Comparison of ENCODE assay signal across 14 mouse cellular contexts in the genomic region with DNA sequence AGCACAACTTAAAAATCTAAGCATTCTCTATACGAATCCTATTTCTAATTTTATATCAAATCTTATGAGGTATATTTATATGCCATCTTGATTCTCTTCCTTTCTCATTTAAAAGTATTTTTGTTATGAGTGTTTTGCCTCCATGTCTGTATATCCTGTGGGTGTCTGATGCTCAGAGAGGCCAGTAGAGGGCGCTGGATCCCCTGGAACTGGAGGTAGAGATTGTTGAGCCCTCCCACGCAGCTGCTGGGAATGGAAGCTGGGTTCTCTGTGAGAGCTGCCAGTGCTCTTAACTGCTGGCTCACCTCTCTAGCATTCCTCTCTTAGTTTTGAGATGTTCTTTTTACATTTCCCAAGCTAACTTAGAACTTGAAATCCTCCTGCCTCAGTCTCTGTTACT.
DNase-seq lines count a peak whose midpoint lies in the region; ATAC-seq and TF ChIP-seq lines count a peak whose summit lies in the region.
"Had no signal": no experiment of that assay in that cellular context is flagged by ENCODE, and none has a peak within 500 bp of the region (broad histone marks: within the 10 kb centered on the region; RNA-seq: fewer than 3 reads in every experiment).

No protein-coding gene starts in this region.

- H3K9ac ChIP-seq in forebrain, embryonic 14.5 days (ENCODE audit: low read length): no peak overlapping the region
- H3K9ac ChIP-seq: hindbrain, embryonic 15.5 days; limb, embryonic 15.5 days had no signal

- H3K9me3 ChIP-seq in forebrain, embryonic 14.5 days (replicated peaks; ENCODE audit: control insufficient read depth, low read length): no peaks in the 10 kb centered on the region
- H3K9me3 ChIP-seq: hindbrain, embryonic 15.5 days; limb, embryonic 15.5 days had no signal

- peak; percentile 40 for DNase-seq in CD4-positive, CD25-positive, alpha-beta regulatory T cell, adult 2 months (ENCODE audit: low read depth, low spot score)
- no peak for DNase-seq in lung, adult 2 months
- no peak for DNase-seq in lung, postnatal 14 days
- peak; percentile 69 for DNase-seq in ZHBTc4 (ENCODE audit: low read depth, low spot score)
- DNase-seq in thymus, postnatal 0 days (ENCODE audit: low spot score): peak; percentile 9
- DNase-seq in forebrain, embryonic 14.5 days (ENCODE audit: low spot score): no peak
- no peak for DNase-seq in retina, postnatal 1 day
- DNase-seq: cerebellum, adult 18-20 months; right cerebral cortex, postnatal 14 days had no signal

- no peak overlapping the region for H3K4me2 ChIP-seq in forebrain, embryonic 14.5 days (ENCODE audit: low read length)
- H3K4me2 ChIP-seq: hindbrain, embryonic 15.5 days; limb, embryonic 15.5 days had no signal

- no peaks in the 10 kb centered on the region for H3K27me3 ChIP-seq in forebrain, embryonic 14.5 days (replicated peaks; ENCODE audit: control insufficient read depth, insufficient read depth, low read length)
- H3K27me3 ChIP-seq: hindbrain, embryonic 15.5 days; limb, embryonic 15.5 days had no signal

- no peak for ATAC-seq in CD4-positive, CD25-positive, alpha-beta regulatory T cell, adult 4 months
- no peak for ATAC-seq in forebrain, embryonic 14.5 days

- H3K36me3 ChIP-seq in forebrain, embryonic 14.5 days (ENCODE audit: control insufficient read depth, insufficient read depth, low read length): no peaks in the 10 kb centered on the region
- H3K36me3 ChIP-seq: hindbrain, embryonic 15.5 days; limb, embryonic 15.5 days had no signal

- TF ChIP-seq CTCF in lung, adult 2 months (IDR thresholded peaks at IDR 0.05; ENCODE audit: insufficient read depth, low read length): 0 out of 2 replicates have a peak, but pooled peaks have one; percentile 7

- no peak for TF ChIP-seq POLR2A in lung, adult 2 months (IDR thresholded peaks at IDR 0.05; ENCODE audit: borderline replicate concordance, extremely low read depth, low read depth, low read length)

- no peak overlapping the region for H3K4me3 ChIP-seq in lung, adult 2 months (replicated peaks; ENCODE audit: extremely low read depth, low read depth, low read length)
- no peak overlapping the region for H3K4me3 ChIP-seq in forebrain, embryonic 14.5 days (ENCODE audit: low read depth, low read length)
- H3K4me3 ChIP-seq: erythroblast, embryonic 14.5 days; hindbrain, embryonic 15.5 days; limb, embryonic 15.5 days had no signal

- H3K4me1 ChIP-seq in lung, adult 2 months (ENCODE audit: control insufficient read depth, insufficient read depth, low read length): no peaks in the 10 kb centered on the region
- no peaks in the 10 kb centered on the region for H3K4me1 ChIP-seq in forebrain, embryonic 14.5 days (ENCODE audit: control insufficient read depth, insufficient read depth, low read length)
- H3K4me1 ChIP-seq: hindbrain, embryonic 15.5 days; limb, embryonic 15.5 days had no signal

- 54% methylated on average over 3 of the region's 3 CpGs for WGBS in lung, adult 2 months
- WGBS in forebrain, embryonic 14.5 days: 52% methylated on average over 3 of the region's 3 CpGs

- H3K27ac ChIP-seq in forebrain, embryonic 14.5 days (ENCODE audit: low read depth, low read length): no peak overlapping the region
- H3K27ac ChIP-seq: hindbrain, embryonic 15.5 days; limb, embryonic 15.5 days; macrophage had no signal

Comparison
In these comparisons a context has a peak if more than half of its experiments do, and no peak if none do; other contexts are left out.
1. DNase-seq: peak in CD4-positive, CD25-positive, alpha-beta regulatory T cell, adult 2 months (single experiment), ZHBTc4 (single experiment) and thymus, postnatal 0 days (single experiment); none in lung, adult 2 months (single experiment), lung, postnatal 14 days (single experiment), forebrain, embryonic 14.5 days (single experiment) and retina, postnatal 1 day (single experiment).